Mouse (Mus musculus) urinary bladder, postnatal 36 days (tissue): ENCODE measurements around the gene Gm4559.
"Not testable (repeated sequence)": the region's sequence is repeated elsewhere in the genome, so short reads cannot be mapped to it uniquely, and the experiment has no call there.

Source experiments
- DNase-seq, 2 experiments: peaks; one replicate each; pipeline ENCODE4 v3.0.0; 2022; ENCODE audit warnings: low spot score in 2 of 2, mixed read lengths in 1 of 2

The Gm4559 gene

DNA sequence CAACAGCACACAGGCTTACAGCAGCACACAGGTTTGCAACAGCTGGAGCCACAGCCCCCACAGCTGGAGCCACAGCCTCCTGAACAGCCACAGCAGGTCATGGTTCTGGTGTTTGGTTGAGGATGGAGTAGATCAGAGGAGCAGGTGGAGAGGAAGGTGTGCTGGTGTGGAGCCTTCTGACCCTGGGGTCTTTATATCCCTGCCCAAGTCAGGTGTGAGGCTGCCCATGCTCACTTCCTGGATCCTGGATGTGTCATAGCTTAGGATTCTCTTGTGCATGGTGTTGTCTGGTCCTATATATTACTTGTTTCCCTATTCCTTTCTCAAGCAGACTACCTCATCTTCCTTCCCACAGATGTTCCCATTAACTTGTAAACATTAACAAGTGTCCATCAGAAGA lies at the start of gene Gm4559:
Gene Gm4559, minus strand, starts transcription at position 101 of the 400 bp plus-strand sequence.
- DNase-seq: not testable (repeated sequence)

- DNase-seq: no peak
Observed at GRCm38 (mm10) chr7:142323396-142324117, 49.4 kb upstream of the Gm4559 start.

- no peak for DNase-seq
Observed at GRCm38 (mm10) chr7:142322641-142323040, 48.5 kb upstream of the Gm4559 start.

- DNase-seq: not testable (repeated sequence)
Observed at GRCm38 (mm10) chr7:142321637-142322306, 47.6 kb upstream of the Gm4559 start.

DNA sequence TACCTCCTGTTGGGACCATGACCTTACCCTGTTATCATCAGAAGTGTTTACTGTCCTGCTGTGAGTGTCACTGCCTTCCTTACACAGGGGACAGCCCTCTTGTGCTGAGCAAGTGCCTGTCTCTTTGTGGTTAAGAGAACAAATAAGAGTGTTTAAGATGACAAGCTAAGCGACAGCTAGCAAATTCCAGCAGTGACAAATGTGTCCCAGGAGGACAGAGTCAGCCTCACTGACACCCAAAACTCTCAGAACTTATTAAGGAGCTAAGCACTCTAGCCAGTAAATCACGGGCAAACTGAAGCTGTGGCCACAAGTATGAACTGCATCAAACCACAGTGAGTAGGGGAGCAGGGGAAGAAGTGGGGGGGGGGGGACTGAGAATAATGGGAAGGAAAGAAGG lies 46.7 kb upstream of the Gm4559 start:
- DNase-seq: no peak

GRCm38 (mm10) chr7:142319124-142319523 lies 45.0 kb upstream of the Gm4559 start:
- DNase-seq: no peak

GRCm38 (mm10) chr7:142317216-142317615 lies 43.1 kb upstream of the Gm4559 start:
- no peak for DNase-seq

- DNase-seq: no peak
Observed at GRCm38 (mm10) chr7:142316558-142316957, 42.4 kb upstream of the Gm4559 start.

- no peak for DNase-seq
Observed at GRCm38 (mm10) chr7:142314600-142315285, 40.6 kb upstream of the Gm4559 start.

DNA sequence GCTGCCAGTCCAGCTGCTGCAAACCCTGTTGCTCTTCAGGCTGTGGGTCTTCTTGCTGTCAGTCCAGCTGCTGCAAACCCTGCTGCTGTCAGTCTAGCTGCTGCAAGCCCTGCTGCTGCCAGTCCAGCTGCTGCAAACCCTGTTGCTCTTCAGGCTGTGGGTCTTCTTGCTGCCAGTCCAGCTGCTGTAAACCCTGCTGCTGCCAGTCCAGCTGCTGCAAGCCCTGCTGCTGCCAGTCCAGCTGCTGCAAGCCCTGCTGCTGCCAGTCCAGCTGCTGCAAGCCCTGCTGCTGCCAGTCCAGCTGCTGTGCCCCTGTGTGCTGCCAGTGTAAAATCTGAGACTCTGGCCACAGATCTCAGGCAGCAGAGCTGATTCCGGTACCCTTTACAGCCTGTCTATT lies 29.8 kb upstream of the Gm4559 start:
- DNase-seq: not testable (repeated sequence)

DNA sequence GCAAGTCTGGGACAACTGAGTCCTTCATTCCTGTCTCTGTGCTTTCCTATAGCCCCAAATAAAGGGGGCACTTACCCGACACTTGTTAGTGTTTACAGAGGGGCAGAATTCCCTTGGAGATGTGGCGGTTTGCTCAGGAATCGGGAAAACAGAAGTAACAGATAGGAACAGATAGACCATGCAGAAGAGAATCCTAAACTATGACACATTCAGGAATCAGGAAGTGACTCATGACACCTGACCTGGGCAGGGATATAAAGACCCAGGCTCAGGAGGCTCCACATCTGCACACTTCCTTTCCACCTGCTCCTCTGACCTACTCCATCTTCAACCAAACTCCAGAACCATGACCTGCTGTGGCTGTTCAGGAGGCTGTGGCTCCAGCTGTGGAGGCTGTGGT lies 29.1 kb upstream of the Gm4559 start, which contains the start of gene Krtap5-4:
Gene Krtap5-4, plus strand, starts transcription at position 301 of the 400 bp plus-strand sequence.
- no peak for DNase-seq

GRCm38 (mm10) chr7:142297018-142297417 lies 22.9 kb upstream of the Gm4559 start, which contains the start of gene Krtap5-1:
TSS of gene Krtap5-1 (minus strand) at chr7:142297118.
- DNase-seq: not testable (repeated sequence)

DNA sequence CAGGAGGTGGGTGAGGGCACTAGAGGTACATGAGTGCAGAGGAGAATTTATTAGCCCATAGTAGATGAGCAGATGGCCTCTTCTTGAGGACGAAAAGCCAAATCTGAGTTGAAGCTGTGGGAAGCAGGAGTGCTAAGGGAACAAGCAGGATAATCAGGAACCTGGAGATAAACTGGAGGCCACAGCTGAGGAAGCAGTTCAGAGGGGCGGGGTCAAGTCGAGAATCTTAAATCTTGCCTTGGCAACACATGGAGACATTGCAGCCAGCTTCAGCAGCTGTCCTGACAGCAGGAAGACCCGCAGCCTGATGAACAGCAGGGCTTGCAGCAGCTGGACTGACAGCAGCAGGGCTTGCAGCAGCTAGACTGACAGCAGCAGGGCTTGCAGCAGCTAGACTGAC lies 21.9 kb upstream of the Gm4559 start:
- not testable (repeated sequence) for DNase-seq

- DNase-seq: no peak
Observed at GRCm38 (mm10) chr7:142295418-142295817, 21.3 kb upstream of the Gm4559 start.

GRCm38 (mm10) chr7:142293851-142294250 lies 19.7 kb upstream of the Gm4559 start:
- DNase-seq: peak in 1 of 2 experiments; percentile 5

GRCm38 (mm10) chr7:142285910-142286612 lies 11.9 kb upstream of the Gm4559 start:
- DNase-seq: not testable (repeated sequence)

DNA sequence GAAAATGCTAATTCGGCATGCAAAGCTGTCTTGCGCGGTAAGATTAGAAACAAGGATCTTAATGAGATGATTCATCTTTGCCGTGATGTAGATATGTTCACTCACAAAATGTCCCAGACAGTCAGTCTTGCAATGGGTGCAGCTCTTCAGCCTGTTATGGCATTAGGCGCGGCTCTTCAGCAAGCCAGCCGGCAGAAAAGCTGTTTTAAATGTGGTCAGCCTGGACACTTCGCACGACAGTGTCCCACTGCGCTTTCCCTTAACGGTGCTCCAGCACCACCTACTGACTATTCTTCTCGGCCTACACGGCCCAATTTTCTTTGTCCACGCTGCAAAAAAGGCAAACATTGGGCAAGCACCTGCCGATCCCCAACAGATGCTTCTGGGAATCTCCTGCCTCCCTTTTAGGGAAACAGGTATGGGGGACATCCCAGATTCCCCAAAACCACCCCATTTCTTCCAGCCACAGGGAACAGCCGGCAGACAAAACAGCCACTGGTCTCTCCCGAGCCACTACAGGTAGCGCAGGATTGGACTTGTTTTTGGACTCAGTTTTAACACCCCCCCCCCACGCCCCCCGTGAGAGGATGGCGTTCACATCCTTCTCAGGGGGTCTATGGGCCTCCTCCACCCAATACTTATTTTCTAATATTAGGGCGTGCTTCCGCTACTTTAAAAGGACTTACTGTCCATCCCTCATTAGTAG lies 11.1 kb upstream of the Gm4559 start:
- DNase-seq: peak; percentile 17 to 30

DNA sequence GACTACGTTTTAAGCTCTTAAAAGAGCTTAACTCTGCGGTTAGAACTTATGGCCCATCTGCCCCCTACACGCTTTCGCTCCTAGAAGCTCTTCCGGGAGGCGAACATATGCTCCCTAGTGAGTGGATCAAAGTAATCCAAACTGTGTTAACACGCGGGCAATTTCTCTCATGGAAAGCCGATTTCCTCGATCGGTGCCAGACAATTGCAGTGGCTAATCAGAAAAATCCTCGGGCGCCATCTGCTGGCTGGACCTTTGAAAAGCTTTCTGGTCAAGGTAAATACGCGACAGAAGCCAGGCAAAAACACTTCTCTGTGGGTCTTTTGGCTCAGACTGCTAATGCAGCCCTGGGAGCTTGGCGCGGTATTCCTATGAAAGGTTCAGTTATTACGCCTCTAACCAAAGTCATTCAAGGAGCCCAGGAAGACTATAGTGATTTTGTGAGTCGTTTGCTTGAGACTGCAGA lies 10.5 kb upstream of the Gm4559 start:
- peak; percentile 88 to 92 for DNase-seq

- peak; percentile 43 to 52 for DNase-seq
Observed at GRCm38 (mm10) chr7:142284023-142284591, 9.9 kb upstream of the Gm4559 start.

DNA sequence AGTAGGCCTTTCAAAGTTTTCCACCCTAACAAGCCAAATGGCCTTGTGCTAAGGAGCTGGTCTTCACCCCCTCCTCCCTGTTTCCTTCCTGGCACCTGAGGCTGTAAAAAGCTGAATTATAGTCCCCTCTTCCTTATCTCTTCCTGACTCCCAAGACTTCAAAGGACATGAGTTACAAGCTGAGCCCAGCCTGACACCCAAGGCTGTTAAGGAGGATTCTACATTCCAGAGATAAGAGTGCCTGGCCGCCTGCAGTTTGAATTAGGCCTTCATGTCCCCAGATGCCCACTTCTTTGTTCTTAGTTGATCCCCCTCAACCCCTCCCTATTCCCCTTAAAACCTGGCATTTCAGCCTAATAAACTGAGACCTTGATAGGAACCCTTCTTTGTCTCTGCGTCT lies 8.7 kb upstream of the Gm4559 start:
- DNase-seq: not testable (repeated sequence)

DNA sequence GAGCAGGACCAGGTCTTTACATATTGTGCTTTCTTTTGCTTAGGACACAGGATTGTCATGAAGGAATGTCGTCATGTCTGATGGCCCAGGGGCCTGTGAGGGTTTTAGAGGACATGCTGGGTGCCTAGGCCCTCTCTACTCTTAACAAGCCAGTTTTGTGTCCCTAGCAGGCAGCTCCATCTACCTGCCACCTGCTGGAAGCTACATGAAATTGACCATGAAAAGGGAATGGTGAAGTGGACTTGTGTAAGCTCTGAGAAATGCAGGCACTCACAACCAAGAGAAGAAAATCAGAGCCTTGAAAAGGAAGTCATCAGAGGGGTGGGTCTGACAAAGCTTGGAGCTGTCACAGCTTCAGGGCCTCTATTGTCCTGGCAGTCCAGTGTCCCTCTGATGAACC lies 5.1 kb upstream of the Gm4559 start:
- not testable (repeated sequence) for DNase-seq
